Mouse (Mus musculus): ENCODE data around the gene Dcst2. TPM values are rescaled to one million over a fixed set of nuclear protein-coding genes. Genes with fewer than 3 reads are reported as not detected.

Gene Dcst2
- total RNA-seq, 2 experiments from 2014 or later = not detected

DNA sequence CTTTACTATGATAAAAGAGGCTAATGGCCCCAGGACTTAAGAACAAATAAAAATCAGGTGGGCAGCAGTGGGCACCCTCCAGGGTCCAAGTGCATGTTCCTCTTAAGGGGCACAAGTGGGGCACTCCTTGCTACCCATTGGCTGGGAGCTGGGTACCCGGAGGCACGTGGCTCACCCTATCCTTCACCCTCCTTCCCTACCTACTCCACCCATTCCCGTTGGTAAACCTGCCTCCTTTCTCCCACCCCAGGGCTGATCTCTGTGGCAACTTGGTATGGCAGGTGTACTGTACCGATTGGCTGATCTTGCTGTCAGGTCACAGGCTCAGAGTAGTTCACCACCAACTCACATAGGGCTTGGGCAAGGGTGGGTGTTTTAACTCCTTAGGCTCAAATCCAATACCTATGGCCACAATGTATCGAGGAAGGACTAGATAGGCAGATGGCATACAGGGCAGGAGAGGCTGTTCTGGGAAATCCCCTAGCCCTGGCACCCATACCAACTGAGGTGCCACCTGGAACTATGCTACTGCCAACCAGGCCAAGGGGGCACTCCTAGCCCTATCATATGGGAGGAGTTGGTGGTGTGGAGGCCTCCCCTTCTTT lies 22.0 kb downstream of the Dcst2 start:
- no peak for DNase-seq
- intact Hi-C loops (cut with DNase I) = no loop called here

DNA sequence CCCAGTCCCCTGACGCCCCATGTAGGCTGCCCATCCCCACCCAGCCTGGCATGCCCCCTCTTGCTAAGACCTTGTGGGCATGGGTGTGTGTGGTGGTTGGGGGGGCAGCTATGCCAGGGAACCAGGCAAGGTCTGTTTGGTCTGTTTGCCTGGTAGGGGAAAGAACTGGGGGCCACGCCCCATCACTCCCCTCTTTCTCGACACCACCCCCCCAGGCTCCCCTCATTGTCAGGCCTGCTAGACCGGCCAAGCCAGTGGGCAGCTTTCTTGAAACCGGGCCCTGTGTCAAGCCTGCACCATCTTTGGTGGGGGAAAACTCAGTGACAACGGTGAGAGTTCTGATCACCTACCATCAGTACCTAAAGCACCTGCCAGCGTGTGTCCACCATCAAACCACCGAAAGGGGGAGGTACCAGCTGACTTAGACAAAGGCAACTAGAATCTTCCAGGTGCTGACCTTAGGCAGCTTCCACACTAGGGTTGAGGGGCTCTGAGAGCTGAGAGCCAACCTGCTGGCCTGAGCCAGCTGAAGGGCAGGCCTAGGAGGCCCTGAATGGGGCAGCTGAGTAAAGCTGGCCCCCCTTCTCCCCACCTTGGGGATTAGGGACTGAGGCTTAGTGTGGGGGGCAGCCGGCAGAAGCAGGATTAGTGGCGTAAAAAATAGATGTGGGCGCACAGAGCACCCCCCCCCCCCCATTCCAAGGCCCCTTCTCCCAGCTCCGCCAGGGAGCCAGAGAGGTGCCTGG lies 22.7 kb downstream of the Dcst2 start:
- DNase-seq = no peak
- intact Hi-C loops (cut with DNase I) = no loop called here

DNA sequence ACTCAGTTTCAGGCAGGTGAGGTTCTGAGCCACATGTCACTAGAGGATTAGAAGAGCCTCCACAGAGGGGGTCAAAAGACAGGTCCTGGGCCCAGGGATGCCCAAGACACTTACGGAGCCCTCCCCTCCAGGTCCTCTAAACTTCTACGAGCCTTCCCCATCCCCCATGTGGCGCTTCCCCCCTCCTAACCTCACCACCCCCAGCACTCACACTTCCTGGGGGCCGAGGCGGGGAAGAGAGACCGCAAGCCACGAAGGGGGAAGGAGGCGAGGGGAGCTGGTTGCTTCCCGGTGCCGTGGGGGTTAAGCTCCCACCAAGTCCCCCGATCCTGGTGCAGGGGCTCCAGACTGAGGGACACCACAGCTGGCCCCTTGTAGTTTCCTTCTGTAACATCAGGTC lies 23.7 kb downstream of the Dcst2 start:
- intact Hi-C loops (cut with DNase I) = no loop called here
- DNase-seq = no peak

DNA sequence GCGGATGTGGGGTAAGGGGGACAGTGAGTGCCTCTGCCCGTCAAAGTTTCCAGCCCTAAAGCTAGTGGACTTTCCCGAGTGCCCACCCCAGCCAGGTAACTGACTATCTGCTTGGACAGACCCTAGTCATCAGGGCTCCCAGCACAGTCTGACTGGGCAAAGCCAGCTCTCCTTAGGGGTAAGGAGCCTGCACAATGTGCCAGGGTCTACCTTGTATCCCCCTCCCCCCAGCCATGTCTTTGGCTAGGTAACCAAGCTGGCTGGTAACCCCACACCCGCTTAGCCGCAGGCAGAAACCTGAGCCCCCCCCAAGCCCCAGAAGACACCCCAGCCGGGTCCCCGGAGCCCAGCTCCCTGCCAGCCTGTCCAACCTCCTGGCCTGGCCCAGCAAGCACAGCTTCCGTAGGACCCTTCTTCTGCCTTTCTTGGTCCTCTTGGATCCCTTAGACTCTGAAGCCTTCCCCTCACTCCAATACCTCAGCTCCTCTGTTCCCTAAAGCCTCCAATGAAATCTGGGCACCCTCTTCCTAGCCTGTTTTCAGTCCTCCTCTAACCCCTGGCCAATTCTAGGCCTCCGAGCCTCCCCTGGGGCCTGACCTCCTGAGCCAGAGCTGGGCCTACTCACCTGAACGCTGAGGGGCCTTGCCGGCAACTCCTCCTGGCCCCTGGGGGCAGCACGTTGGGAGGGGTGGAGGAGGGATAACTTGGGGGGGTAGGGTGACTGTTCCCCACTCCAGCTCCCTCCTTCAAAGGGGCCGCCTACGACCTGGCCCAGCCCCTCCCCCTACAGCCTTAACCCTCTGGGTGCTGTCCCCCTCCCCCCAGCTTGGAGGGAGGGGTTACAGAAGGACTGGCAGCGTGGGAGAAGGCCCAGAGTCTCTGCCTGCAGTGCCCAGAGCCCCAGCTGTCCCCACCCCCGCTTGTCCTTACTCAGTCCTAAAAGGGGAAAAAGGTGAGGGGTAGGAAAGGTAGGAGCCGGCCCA lies 25.0 kb downstream of the Dcst2 start:
- no peak for DNase-seq

DNA sequence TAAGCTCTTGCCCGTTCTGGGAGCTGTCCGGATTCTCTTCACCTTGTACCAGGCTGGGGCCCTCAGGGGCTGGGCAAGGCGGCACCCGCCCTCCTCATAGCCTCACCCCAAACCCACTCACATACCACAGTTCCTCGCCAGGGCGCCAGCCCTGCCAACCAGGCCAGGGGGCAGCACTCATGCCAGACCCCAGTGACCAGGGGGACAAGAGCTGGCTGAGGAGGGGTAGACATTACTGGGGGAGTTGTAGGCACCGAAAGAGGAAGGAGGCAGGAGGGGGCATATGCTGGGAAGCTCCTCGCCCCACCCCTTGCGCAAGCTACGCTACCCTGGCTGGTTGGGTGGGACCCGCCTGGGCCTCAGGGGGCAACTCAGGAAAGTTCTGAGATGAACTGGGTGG lies 25.9 kb downstream of the Dcst2 start:
- no peak for DNase-seq
- intact Hi-C loops (cut with DNase I) = no loop called here

More for the DNA sequence above, 25.0 kb downstream of the Dcst2 start:
- intact Hi-C loops (cut with DNase I) = no loop called here

DNA sequence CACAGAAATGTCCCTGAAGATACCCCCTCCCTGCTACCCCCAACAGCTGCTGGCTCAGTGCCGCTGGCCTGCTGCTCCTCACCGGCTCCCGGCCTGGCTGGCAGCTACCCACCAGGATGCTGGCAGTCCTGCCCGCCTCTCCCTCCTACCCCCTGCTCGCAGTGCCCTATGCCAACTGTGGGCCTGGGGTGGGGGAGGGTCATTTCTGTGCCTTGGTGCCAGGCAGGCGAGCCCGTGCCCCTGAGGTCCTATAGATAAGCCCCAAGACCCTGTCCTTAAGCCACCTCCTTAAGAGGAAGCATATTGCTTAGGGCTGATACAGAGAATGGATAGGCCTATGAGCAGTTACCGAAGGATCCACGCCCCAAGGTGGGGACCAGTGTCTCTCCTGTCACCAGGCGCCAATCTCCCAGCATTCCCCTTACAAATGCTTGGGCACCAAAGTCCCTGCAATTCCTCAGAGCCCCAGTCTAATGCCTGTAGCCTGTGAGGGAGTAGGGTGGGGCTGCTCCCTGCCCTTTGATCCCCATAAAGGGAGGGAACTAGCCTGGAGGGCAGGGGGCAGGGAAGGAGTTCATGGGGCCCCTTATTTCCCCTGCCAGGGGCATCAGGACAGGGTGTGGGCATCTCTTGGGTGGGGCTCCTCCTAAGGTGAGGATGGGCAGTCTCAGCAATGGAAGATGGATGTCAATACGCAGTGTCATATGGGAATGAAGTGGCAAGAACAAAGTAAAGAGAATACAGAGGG lies 26.5 kb downstream of the Dcst2 start:
- peak; percentile 52 to 66 for DNase-seq
- intact Hi-C loops (cut with DNase I) = no loop called here

DNA sequence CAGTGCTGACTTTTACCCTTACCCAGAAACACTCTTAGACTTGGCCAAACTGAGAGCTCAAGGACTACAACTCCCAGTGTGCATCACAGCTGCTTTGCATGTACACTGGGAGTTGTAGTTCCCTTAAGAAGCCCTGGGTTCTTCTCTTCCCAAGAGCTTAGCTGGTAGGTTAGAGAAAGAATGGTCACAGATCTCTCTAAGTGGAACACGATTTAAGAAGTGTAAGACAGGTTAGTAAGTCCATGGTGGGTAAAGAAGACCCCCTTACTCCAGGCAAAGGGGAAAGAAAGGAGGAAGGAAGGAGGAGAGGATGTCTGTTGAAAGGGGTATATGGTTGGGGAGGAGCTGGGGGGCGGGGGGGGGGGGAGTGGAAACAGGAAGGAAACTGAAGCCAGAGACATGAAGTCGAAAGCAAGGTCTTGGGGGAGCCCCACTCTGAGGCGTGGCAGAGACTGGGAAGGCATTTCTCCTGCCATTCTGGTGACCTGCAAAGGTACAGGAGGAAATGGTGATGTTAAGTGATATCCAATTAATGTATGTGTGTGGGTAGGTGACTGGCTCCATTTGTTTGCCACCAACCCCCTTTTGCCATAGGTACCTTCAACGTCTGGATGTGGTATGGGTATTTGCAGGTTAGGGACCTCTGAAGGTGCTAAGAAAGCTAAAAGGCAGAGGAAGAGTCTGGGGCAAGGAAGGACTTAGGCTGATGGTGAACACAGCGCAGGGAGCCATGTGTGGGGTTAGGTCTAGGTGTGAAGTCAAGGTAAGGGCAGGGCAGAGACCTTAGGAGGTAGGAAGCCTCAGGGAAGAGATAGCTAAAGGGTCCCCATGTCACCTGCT lies 27.3 kb downstream of the Dcst2 start:
- DNase-seq = no peak
- intact Hi-C loops (cut with DNase I) = no loop called here

DNA sequence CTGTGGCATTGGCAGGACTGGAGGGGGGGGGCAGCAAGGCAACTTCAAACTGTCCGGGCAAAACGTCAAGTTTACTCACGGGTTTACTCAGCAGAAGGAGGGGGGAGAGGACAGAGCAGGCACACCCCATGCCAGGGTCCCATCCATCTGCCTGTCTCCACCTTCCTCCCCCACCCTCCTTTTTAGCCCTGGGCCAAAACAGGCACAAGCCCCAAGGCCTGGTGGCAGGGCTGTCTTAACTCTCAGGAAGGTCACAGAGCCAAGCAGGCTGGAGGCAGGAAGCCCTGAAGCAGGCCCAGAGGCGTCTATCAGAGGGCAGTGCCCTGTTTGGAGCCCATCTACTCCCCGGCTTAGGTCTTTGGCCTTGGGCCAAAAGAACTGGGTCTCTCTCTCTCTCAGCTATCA lies 28.3 kb downstream of the Dcst2 start:
- intact Hi-C loops (cut with DNase I) = loop anchor here (5.0 kb wide), 1 partner anchor 47 kb away; the partner anchor contains the start of gene Pbxip1
- no peak for DNase-seq

DNA sequence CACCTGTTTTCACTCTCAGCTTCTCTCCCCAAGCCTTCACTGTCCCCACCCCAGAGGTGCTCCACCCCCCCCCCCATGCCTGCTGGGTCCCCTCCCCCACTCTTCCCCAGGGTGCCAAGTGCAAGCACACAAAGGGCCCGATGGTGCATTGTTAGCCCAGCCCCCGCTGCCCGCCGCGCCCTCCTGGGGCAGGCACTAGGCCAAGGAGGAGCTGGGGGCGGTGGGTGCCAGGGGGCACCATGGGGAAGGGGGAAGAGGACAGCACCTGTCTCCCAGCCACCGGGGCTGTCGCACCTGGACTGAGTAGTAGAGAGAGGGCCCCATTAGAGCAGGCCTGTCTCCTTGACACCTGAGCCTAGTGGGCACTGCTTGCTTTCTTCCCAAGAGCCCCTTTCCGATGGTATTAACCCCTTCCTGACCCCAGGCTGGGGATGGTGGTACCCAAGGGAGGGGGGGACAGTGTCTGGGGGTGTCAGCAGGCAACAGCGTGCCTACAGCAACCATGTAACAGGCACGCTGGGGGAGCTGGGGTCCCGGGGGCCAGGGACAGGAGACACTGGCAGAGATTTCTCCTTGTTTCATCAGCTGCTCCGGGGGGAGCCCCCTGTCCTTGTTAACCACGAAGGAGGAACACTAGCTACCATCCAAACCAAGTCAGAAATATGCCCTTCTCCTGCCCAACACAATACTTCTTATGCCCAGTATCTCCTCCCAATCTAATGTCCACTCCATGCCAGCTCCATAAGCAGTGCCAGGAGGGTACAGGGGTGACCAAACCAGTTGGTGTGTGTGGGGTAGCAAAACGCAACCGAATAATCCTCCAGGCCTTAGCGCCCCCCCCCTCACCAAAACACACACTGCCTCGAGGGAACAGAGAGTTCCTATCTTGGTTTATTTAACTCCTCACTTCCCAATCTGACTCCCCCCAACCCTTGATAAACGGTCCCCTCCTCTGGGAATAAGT lies 29.2 kb downstream of the Dcst2 start:
- intact Hi-C loops (cut with DNase I) = loop anchor here (5.0 kb wide), 1 partner anchor 46 kb away; the partner anchor contains the start of gene Pbxip1
- DNase-seq = no peak

DNA sequence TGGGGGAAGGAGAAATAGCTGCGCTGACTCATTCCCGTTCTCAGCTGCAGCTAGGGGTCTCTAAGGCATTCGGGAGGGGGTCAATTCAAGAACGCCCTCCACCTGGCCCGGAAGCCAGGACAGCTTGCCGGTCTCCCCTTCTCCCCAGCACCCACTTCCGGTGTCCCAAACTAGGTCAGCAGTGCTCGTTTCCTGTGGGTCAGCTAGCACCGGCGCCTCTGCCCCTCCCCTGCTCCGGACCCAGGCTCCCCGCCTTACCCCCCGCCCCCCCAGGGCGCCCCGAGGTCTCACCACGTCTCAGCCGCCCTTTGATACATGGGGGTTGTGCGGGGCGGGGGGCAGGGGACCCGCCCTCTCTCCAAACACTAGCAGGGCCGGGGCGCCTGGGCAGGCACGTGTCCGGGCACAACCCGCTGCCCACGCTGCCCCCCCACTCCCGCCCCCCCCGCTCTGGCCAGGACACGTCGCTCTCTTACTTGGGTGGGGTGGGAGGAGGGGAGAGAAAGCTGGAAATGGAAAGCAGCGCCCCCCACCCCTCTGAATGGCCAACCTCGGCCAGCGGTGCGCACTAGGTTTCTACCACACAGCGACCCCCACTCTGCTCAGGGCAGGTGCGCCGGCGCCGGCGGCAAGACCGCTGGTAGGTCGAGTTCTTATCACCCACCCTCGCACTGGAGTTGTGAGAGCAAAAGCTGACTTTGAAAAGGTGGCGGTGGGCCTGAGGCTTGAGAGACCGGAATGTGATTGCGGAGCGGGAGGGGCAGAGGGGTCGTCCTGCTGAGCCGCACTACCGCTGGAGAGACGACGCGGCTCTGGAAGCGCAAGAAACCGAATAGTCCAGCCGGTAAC lies 30.1 kb downstream of the Dcst2 start:
- DNase-seq = peak in 1 of 2 experiments; percentile 66
- intact Hi-C loops (cut with DNase I) = loop anchor here (5.0 kb wide), 1 partner anchor 45 kb away; the partner anchor contains the start of gene Pbxip1

DNA sequence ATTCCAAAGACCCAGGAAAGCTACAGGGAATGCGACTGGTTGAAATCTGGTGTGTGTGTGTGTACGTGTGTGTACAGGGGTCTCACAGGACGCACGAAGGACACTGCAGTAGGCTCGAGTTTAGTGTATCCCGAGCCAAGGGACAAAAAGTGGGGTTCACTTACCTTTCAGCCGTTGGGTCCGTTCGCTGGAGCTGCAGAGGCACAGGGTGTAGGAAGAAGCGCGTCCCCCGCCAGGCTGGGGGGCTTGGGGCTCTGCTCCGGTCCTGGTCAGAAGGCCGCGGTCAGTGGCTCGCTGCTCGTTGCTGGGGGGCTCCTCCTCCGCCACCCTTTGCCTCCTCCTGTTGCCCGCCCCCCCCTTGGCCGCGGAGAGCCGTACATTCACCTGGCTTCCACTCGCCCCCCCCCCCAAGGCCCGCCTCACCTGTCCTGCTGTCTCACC lies 31.1 kb downstream of the Dcst2 start:
- peak in 1 of 2 experiments; percentile 53 for DNase-seq

DNA sequence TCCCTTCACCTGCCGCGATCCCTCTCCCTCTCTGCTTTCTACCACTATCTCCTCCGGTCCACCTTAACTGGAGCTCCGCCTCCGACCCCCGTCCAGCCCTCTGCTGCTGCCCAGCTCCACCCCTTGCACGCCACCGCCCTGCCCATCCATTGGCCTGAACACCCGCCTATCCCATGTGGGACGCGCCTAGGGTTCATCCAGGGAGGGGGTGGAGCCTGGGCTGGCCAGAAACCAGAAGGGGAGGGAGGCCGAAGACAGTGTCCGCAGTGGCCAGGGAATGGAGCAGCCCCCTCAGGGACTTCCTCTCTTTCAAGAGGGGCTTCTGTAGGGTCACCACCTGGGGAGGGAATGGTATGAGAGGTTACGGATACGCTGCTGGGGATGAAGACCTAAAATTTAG lies 31.8 kb downstream of the Dcst2 start:
- peak; percentile 98 to 99 for DNase-seq
- intact Hi-C loops (cut with DNase I) = loop anchor here (5.0 kb wide), 1 partner anchor 44 kb away; the partner anchor contains the start of gene Pbxip1

More for the DNA sequence above, 31.1 kb downstream of the Dcst2 start:
- intact Hi-C loops (cut with DNase I) = loop anchor here (5.0 kb wide), 1 partner anchor 44 kb away; the partner anchor contains the start of gene Pbxip1

DNA sequence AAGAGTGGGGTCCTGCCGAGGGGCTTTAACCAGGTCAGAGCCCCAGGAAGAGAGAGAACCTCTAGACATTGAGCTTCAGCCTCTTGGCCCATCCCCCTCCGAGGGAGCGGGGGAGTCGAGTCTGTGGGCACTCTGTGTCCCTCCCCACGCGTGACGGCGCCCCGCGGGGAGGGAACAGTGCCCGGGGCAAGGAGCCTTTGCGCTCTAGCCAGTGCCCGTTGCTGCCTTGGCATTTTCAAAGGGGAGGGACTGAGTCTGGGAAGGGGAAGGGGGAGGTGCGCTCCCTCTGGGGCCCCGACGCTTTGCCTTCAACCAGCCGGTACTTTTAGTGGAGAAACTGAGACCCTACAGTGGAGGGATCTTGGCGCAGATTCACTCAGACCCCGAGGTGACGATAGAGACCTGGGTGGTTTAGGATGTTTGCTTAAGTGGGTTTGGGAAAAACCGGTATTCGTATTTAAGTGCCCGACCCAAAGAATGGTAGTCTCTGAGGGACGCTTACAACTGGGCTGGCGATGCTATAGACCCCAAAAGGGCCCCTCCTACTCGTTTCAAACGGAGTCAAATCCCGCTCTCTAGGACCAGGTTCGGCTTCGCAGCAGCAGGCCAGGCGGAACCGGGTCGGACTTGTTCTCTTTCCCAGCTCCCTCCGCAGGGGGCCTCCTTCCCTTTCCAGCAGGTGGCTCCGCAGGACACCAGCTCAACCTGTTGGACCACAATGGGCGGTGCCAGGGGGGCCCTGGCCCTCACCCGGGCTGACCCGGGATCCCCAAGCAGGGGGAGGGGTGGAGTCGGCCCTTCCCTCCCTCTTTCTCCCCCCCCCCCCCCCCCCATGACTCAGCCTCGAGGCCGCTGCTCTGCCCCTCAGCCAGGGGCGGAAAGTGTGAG lies 32.5 kb downstream of the Dcst2 start, which contains the start of gene Zbtb7b:
Gene Zbtb7b (minus strand): TSS at position 771 of the 888 bp plus-strand sequence.
- intact Hi-C loops (cut with DNase I) = loop anchor here (5.0 kb wide), 1 partner anchor 43 kb away; the partner anchor contains the start of gene Pbxip1
- peak; percentile 75 to 83 for DNase-seq

DNA sequence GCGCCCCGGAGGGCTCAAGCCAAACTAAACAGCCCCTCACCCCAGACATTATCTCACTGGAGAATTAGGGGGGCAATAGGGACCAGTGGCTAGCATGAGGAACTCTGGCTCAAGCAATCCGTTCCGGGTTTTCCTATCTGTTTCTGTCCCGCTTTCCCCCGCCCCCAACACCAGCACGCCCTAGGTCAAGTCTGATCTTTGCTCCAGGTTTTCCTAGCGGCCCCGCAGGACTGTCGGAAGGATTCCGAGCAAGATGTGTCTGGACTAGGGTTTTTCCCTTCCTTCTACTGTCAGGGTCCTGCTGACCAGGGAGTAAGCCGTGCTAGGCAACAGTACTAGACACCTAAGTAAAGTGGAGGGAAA lies 33.1 kb downstream of the Dcst2 start:
- intact Hi-C loops (cut with DNase I) = loop anchor here (5.0 kb wide), 1 partner anchor 42 kb away; the partner anchor contains the start of gene Pbxip1

DNA sequence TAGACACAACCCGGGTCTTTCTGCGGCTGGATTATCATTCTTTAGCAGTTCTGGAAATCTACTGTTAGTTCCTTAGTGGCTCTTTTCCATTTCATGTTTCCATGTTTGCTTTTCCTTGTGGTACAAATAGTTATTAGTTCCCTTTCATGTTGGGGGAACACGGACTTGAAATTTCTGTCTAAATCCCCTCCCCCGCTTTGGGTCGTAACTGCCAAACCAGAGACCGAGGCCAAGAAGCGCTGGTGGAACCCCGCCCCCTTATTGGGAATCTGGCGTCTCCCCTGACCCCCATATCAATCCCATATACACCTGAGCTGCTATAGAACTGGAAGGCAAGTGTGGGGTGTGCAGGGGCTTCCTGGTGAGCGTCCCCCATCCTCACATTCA lies 33.6 kb downstream of the Dcst2 start:
- intact Hi-C loops (cut with DNase I) = no loop called here
- no peak for DNase-seq

More for the DNA sequence above, 33.1 kb downstream of the Dcst2 start:
- DNase-seq = peak; percentile 74 to 78

All from gastrocnemius, postnatal 36 days (tissue).